Mouse (Mus musculus): ENCODE measurements at regions not wholly inside any gene's neighbourhood (a gene's known extent, or its start where the extent isn't known, plus 50 kb on each side); places are given as distances from the start of the nearest gene placed in this dataset.

DNA sequence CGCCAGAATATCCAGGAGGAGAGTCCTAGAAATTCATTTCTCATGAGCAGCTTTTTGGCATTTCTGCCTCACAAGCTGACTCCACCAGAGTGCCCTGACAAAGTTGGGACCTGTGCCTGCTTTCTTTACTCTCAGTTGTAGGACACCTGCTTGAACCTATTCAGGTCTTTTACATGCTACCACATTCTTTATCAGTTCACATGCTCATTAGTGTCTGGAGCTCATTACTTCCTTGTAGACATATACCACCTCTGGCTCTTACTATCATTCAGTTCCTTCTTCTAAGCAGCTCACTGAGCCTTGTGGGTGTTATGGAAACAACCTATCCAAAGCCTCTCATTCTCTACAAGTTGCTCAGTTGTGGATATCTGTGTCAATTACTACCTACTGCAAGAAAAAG is 363.4 kb upstream of the Gm5150 start:
- no peak for DNase-seq

- no peak for DNase-seq
Observed at GRCm38 (mm10) chr3:16363134-16363533, 356.9 kb upstream of the Gm5150 start.

GRCm38 (mm10) chr3:16358999-16359398 is 352.8 kb upstream of the Gm5150 start:
- no peak for DNase-seq

- DNase-seq = no peak
Observed at GRCm38 (mm10) chr3:16330750-16331149, 324.5 kb upstream of the Gm5150 start.

- no peak for DNase-seq
Observed at GRCm38 (mm10) chr3:16310834-16311233, 304.6 kb upstream of the Gm5150 start.

DNA sequence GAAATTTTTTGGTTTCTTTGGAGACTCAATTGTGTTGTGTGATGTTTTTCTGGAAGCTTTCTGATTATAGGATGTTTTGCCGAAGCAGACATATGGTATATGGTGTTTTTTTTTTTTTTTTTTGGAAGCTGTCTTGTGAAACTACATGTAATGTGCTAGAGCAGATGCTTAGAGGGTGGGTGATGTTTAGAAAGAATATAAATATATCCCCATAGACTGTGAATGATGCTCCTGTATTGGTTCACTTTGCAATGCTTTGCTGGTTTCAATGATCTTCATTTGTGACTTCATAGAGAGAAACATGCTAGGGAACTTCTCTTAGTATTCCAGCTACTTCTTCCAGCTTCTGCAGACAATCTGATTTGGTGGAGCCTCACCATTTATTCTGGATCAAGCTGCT is 271.2 kb upstream of the Gm5150 start:
- peak; percentile 8 for DNase-seq
